Mouse (Mus musculus): ENCODE measurements at regions not wholly inside any gene's neighbourhood (a gene's known extent, or its start where the extent isn't known, plus 50 kb on each side); places are given as distances from the start of the nearest gene placed in this dataset.

- TF ChIP-seq CTCF (conservative IDR thresholded peaks at IDR 0.05; ENCODE audit: insufficient read depth, insufficient read length, low read depth, low read length) = no peak
- no peak for TF ChIP-seq POLR2A (IDR thresholded peaks at IDR 0.05; ENCODE audit: low read depth, low read length)
These were observed 114.5 kb upstream of the Tspan2 start for GRCm38 (mm10) chr3:102619666-102620377.

Data from kidney, adult 2 months (tissue).